Mouse (Mus musculus) heart, embryonic 10.5 days (tissue): ENCODE measurements around the gene Pard6a. TPM values are rescaled to one million over a fixed set of nuclear protein-coding genes. Genes with fewer than 3 reads are reported as not detected.
A peak's percentile ranks its signal among the peaks of the same experiment; 100 is the strongest.

Experiments used
- DNase-seq: peaks from one replicate; pipeline ENCODE4 v3.0.0-alpha.2; 2017; ENCODE audit warnings: low spot score
- H3K27ac ChIP-seq: fragments of 300-500 bp; sonication (generic); 2 replicates; pipeline ENCODE4 v1.5.1; 2016; ENCODE audit warnings: mild to moderate bottlenecking
- H3K27me3 ChIP-seq: fragments of 300-500 bp; sonication (generic); 2 replicates; pipeline ENCODE4 v1.6.1; 2016; ENCODE audit warnings: mild to moderate bottlenecking; ENCODE audit not compliant: poor library complexity, insufficient read depth, severe bottlenecking
- H3K36me3 ChIP-seq: fragments of 300-500 bp; sonication (generic); 2 replicates; pipeline ENCODE4 v1.6.1; 2016; ENCODE audit warnings: mild to moderate bottlenecking, moderate library complexity
- H3K4me1 ChIP-seq: fragments of 300-500 bp; sonication (generic); 2 replicates; pipeline ENCODE4 v1.6.1; 2016; ENCODE audit warnings: mild to moderate bottlenecking
- H3K4me3 ChIP-seq: fragments of 300-500 bp; sonication (generic); 2 replicates; pipeline ENCODE4 v1.5.1; 2016; ENCODE audit warnings: mild to moderate bottlenecking, moderate library complexity
- H3K9me3 ChIP-seq: fragments of 300-500 bp; sonication (generic); 2 replicates; pipeline ENCODE4 v1.6.1; 2016; ENCODE audit warnings: mild to moderate bottlenecking, moderate library complexity
- WGBS: fragments of 180-500 bp; shearing (Covaris S2); methylation state at CpG from one replicate; pipeline ENCODE4 v1.1.7; 2016; 5-methylcytosine and 5-hydroxymethylcytosine counted together
- polyA plus RNA-seq: library from polyadenylated mRNA; unstranded; fragments of >200 nt; fragmentation: Nextera tagmentation; extraction: Ambion mirVana; gene quantifications from 2 replicates; pipeline ENCODE4 v1.2.1, GENCODE M21; 2016

The Pard6a gene
- polyA plus RNA-seq, 1 experiment from 2014 or later: 12.8 TPM

DNA sequence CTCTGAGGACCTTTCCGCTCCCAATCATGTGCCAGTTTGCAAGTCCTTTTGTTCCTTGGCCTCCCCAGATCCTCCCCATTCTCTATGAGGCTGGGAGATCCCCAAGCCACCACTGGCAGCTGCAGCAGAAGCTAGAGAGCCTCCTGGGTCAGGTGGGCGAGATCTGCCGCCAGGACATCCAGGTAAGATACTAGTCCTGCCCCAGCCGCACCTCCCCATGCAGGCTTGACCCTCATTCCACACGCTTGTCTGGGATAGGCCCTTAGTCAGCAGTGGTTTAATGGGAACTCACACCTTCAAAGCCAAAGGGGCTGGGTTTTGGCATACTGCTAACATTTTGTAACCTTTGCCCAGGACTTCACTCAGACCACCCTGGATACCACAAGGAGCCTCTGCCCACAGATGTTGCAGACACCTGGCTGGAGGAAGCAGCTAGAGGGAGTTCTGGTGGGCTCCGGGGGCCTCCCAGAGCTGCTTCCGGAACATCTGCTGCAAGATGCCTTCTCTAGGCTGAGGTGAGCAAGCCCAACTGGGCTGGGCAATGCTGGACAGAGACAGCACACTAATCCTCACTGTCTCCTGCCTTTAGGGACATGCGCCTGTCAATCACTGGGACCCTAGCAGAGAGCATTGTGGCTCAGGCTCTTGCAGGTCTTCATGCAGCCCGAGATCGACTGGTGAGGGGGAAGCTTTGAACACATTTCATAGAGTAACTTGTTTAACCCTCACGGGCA, 8.3 kb upstream of the Pard6a start:
- DNase-seq: peak; percentile 75
- WGBS: 92% methylated on average over 11 of the region's 11 CpGs
- Histone ChIP-seq H3K27me3 (peaks cover 45% of the 10 kb centered on the region), H3K4me3 (no peak overlapping the region), H3K4me1 (peaks cover 29% of the 10 kb centered on the region), H3K9me3 (0 out of 2 replicates have a peak, but pooled peaks cover 3% of the 10 kb centered on the region), H3K27ac (no peak overlapping the region), H3K36me3 (peaks cover 17% of the 10 kb centered on the region)

DNA sequence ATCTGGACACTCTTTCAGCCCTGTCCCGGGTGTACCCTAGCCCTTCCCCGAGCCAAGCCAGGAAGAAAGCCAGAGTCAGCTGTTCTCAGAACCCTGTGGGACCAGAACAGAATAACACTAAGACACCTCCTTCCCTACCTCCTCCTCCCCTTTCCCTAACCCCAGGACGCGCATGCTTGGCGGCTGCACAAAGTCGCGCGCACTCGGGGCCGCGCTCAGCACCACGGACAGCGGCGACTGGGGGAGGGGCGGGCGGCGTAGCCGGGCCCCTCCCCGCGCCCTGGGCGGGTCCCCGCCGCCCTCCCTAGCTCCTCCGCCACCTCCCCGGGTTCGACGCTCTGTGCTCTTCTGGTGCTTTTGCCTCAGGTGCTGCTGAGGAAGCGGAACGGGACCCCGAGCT, 7.3 kb upstream of the Pard6a start:
- Histone ChIP-seq H3K27ac (0 out of 2 replicates have a peak overlapping the region, but pooled peaks have one; percentile 23), H3K36me3 (peaks cover 27% of the 10 kb centered on the region), H3K4me3 (peak overlapping the region; percentile 58), H3K27me3 (peaks cover 41% of the 10 kb centered on the region), H3K9me3 (0 out of 2 replicates have a peak, but pooled peaks cover 3% of the 10 kb centered on the region), H3K4me1 (peaks cover 20% of the 10 kb centered on the region)
- no peak for DNase-seq
- WGBS: 4% methylated on average over 30 of the region's 30 CpGs

DNA sequence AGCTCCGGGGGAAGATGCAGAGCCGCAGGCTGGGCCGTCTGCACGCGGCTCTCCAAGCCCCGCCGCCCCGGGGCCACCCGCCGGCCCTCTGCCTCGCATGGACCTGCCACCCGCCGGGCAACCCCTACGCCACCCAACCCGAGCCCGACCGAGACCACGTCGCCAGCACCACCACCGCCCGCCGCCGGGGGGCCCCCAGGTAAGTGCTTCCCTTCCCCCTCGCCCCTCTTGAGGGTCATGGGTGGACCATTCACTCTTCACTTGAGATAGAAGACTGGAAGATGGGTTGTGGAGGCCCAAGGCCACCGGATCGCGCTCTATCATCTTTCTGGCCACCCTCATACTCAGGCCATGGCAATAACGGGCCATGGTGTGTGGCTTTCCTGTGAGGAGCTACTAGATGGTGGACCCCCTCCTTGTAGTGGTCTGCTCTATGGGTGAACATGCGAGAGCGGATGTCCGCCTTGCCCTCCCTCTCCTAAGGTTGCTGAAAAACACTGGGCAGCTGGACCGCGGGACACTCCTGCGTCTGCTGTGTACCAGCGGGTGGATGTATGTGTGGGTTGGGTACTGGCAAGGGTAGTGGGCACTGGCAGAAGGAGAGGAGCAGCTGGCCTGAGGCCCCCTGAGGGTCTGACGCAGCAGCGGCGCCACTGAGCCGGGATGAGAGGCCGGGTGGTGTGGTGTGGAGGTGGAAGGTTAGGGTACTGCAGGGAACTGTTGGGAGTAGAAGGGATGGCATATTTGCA, 6.7 kb upstream of the Pard6a start:
- Histone ChIP-seq H3K36me3 (peaks cover 30% of the 10 kb centered on the region), H3K9me3 (0 out of 2 replicates have a peak, but pooled peaks cover 3% of the 10 kb centered on the region), H3K4me3 (peak overlapping the region; percentile 58), H3K27ac (0 out of 2 replicates have a peak overlapping the region, but pooled peaks have one; percentile 23), H3K4me1 (peaks cover 14% of the 10 kb centered on the region), H3K27me3 (peaks cover 35% of the 10 kb centered on the region)
- WGBS: 7% methylated on average over 40 of the region's 40 CpGs
- DNase-seq: peak; percentile 72

DNA sequence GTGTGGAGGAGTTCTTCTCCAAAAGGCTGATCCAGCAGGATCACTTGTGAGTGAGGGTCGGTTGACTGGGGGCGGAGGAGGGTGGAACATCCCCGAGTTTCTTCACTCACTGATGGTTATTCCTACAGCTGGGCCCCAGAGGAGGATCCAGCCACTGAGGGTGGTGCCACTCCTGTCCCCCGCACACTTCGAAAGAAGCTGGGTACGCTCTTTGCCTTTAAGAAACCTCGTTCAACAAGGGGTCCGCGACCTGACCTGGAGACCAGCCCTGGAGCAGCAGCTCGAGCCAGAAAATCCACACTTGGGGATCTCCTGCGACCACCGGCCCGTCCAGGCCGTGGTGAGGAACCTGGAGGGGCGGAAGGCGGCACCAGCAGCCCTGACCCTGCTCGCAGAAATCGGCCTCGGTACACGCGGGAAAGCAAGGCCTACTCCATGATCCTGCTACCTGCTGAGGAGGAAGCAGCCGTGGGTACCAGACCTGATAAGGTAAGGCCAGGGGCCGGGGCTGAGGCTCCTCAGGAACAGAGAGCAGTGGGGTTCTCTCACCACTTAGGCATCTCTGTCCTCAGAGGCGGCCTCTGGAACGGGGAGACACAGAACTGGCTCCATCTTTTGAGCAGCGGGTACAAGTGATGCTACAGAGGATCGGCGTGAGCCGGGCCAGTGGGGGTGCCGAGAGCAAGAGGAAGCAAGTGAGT, 5.7 kb upstream of the Pard6a start:
- 0 out of 2 replicates have a peak, but pooled peaks cover 3% of the 10 kb centered on the region for H3K9me3 ChIP-seq
- H3K27ac ChIP-seq: no peak overlapping the region
- H3K27me3 ChIP-seq: peaks cover 26% of the 10 kb centered on the region
- no peak for DNase-seq
- H3K4me3 ChIP-seq: no peak overlapping the region
- WGBS: 75% methylated on average over 30 of the region's 30 CpGs
- peaks cover 34% of the 10 kb centered on the region for H3K36me3 ChIP-seq
- H3K4me1 ChIP-seq: peaks cover 24% of the 10 kb centered on the region

DNA sequence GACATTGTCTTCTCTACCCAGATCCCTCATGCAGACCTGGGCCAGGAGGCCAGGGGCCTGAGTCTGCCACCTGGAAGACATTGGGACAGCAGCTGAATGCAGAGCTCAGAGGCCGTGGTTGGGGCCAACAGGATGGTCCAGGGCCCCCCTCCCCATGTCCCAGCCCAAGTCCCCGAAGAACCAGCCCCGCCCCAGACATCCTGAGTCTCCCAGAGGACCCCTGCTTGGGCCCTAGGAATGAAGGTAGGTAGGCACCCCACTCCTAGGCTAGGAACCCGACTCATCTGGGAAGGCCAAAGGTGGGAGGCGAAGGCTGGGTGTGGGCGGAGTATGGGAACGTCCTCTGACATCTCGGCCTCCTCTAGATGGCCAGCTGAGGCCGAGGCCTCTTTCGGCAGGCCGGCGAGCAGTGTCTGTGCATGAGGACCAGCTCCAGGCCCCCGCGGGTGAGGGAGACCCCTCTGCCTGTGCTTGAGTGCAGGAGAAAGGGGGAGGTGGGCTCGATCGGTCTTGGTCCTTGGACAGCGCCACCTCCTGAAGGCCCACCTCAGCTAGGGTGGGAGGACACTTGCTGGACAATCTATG, 3.7 kb upstream of the Pard6a start:
- Histone ChIP-seq H3K4me3 (no peak overlapping the region), H3K27ac (no peak overlapping the region), H3K36me3 (peaks cover 34% of the 10 kb centered on the region), H3K27me3 (peaks cover 25% of the 10 kb centered on the region), H3K4me1 (peaks cover 35% of the 10 kb centered on the region), H3K9me3 (0 out of 2 replicates have a peak, but pooled peaks cover 3% of the 10 kb centered on the region)
- 86% methylated on average over 17 of the region's 17 CpGs for WGBS
- no peak for DNase-seq

DNA sequence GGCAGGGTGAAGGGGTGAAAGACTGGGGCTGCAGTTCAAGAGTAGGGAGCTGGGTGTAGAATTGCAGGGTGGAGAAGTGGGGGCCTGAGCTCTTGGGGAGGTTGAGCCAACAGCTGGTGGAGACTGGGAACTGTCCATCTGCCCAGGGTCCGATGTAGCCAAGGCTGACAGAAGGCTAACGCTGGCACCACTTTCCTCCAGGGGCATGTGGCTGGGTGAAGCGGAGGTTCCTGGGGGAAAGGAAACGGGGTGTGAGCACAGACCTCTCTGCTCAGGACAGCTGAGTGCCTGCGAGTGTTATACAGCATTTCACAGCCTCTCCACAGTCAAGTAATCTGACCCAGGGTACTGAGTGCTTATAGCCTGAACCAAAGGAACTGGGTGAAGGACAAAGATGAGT, 2.2 kb upstream of the Pard6a start:
- Histone ChIP-seq H3K9me3 (no peaks in the 10 kb centered on the region), H3K36me3 (peaks cover 42% of the 10 kb centered on the region), H3K4me3 (no peak overlapping the region), H3K27ac (no peak overlapping the region), H3K4me1 (peaks cover 38% of the 10 kb centered on the region), H3K27me3 (peaks cover 19% of the 10 kb centered on the region)
- 86% methylated on average over 5 of the region's 5 CpGs for WGBS
- no peak for DNase-seq

DNA sequence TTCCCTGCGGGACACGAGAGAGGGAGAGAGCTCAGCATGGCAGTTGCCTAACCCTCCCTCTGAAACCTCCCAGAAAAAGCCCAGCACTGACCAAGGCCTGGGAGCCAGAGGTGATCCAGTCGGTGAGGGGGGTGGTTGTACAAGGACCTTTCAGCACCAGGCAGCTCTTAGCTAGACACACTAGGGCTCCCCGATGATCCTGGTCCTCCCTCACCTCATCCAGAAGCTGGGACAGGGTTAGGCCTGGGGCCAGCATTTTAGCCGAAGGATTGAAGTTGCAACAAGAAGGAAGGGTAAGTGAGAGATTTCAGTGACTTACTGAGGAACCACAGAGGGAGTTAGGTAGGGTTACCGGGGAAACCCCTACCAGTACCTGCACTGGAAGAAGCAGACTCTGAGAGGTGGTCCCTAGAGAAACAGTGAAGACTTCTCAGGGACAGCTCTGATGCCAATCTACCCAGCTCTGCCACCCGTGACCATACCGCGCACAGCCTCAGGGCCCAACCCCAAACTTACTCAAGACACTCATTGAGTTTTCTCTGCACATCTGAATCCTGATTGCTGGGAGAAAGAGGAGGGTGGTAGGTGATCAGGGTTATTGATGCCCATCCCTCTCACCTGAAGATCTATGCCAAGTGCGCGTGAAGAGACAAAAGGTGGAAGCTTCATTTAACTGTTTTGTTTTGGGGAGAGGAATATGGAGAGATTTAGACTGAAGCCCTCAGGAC, 1.3 kb upstream of the Pard6a start:
- H3K4me1 ChIP-seq: peaks cover 29% of the 10 kb centered on the region
- H3K27ac ChIP-seq: no peak overlapping the region
- peaks cover 51% of the 10 kb centered on the region for H3K36me3 ChIP-seq
- H3K27me3 ChIP-seq: peaks cover 11% of the 10 kb centered on the region
- 85% methylated on average over 11 of the region's 11 CpGs for WGBS
- H3K9me3 ChIP-seq: no peaks in the 10 kb centered on the region
- H3K4me3 ChIP-seq: peak overlapping the region; percentile 81
- no peak for DNase-seq

DNA sequence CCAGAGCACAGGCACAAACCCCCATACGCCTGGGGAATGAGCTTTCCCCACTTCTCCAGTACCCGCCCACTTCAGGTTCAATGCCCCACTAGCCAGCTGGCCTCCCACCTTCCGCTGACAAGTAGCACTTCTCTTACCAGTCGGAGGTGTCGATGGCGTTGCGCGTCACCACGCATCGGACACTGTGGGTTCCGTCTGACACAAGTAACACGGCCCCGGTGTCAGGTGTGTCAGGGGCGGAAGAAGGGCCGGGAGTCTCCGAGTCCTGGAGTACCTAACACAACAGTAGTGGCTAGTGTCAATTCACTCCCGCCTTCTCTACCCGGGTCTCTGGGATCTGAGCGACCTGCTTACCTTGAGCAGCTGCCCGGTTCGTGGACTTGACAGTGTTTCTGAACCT, 382 bp upstream of the Pard6a start:
- Histone ChIP-seq H3K36me3 (peaks cover 48% of the 10 kb centered on the region), H3K4me1 (peaks cover 26% of the 10 kb centered on the region), H3K9me3 (no peaks in the 10 kb centered on the region), H3K4me3 (peak overlapping the region; percentile 81), H3K27ac (peak overlapping the region; percentile 85), H3K27me3 (peaks cover 2% of the 10 kb centered on the region; the same call in 1 of the 2 replicates)
- DNase-seq: no peak
- WGBS: 0% methylated on average over 21 of the region's 21 CpGs

DNA sequence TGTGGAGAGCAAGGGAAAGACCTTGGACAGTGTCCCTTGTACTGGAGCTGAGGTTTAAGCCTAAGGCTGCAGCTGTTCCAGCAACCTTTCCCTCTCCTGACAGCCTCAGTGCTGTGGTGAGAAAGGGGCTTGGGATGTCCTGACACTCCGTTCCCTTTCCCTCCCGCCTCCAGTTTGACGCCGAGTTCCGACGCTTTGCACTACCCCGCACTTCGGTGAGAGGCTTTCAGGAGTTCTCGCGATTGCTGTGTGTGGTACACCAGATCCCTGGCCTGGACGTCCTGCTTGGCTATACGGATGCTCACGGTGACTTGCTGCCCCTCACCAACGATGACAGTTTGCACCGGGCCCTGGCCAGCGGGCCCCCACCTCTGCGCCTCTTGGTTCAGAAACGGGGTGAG, 1.1 kb downstream of the Pard6a start:
- H3K27me3 ChIP-seq: no peaks in the 10 kb centered on the region
- peaks cover 35% of the 10 kb centered on the region for H3K4me1 ChIP-seq
- H3K36me3 ChIP-seq: peaks cover 45% of the 10 kb centered on the region
- H3K4me3 ChIP-seq: peak overlapping the region; percentile 81
- no peaks in the 10 kb centered on the region for H3K9me3 ChIP-seq
- no peak for DNase-seq
- H3K27ac ChIP-seq: peak overlapping the region; percentile 85; the same call in 1 of the 2 replicates
- 43% methylated on average over 18 of the region's 18 CpGs for WGBS

DNA sequence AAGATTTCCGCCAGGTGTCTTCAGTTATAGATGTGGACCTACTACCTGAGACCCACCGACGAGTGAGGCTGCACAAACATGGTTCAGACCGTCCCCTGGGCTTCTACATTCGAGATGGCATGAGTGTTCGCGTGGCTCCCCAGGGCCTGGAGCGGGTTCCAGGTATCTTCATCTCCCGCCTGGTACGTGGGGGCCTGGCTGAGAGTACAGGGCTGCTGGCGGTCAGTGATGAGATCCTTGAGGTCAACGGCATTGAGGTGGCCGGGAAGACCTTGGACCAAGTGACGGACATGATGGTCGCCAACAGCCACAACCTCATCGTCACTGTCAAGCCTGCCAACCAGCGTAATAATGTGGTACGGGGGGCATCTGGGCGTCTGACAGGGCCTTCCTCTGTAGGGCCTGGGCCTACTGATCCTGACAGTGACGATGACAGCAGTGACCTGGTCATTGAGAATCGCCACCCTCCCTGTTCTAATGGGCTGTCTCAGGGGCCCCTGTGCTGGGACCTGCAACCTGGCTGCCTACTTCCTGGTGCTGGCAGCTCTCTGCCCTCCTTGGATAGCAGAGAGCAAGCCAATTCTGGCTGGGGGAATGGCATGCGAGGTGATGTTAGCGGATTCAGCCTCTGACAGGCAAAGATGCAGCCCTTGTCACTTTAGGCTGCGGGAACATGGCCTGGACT, 1.9 kb downstream of the Pard6a start:
- no peak for DNase-seq
- Histone ChIP-seq H3K4me3 (no peak overlapping the region), H3K27ac (no peak overlapping the region), H3K9me3 (no peaks in the 10 kb centered on the region), H3K4me1 (peaks cover 42% of the 10 kb centered on the region), H3K36me3 (peaks cover 36% of the 10 kb centered on the region), H3K27me3 (no peaks in the 10 kb centered on the region)
- WGBS: 91% methylated on average over 24 of the region's 24 CpGs

DNA sequence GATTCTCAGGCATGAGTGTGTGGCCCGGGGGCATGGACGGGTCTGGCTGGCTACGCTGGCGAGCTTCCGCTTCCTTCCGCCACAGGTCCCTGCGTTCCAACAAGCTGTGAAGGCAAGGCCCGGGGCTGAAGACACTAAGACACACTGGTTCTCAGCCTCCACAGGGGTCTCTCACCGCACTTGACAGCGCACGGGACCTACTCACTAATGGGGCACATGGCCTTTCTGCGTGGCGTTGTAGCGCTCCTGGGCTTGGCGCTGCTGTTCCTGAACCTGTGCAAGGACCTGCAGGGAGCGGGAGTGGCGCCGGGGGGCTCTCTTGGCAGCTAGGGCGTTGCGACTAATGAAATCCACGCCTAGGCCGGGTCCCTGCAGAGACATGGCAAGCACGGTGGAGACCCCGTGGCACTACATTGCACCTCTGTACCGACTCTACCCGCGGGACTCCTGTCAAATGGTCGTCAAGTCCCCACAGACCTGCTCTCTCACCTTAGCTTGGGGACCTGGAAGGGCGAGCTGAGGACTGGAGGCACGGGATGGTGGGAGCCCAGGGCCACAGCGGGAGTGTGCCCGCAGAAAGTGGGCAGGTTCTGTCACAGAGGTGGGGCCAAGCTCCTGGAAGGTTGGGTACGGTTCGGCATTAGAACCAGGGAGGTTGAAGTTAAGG, 3.3 kb downstream of the Pard6a start:
- Histone ChIP-seq H3K27me3 (no peaks in the 10 kb centered on the region), H3K4me1 (peaks cover 46% of the 10 kb centered on the region), H3K4me3 (no peak overlapping the region), H3K36me3 (peaks cover 25% of the 10 kb centered on the region), H3K9me3 (no peaks in the 10 kb centered on the region), H3K27ac (no peak overlapping the region)
- 91% methylated on average over 34 of the region's 34 CpGs for WGBS
- peak; percentile 74 for DNase-seq
